Mouse (Mus musculus) embryonic facial prominence, embryonic 10.5 days (tissue): ENCODE measurements at regions not wholly inside any gene's neighbourhood (a gene's known extent, or its start where the extent isn't known, plus 50 kb on each side); places are given as distances from the start of the nearest gene placed in this dataset.

Experiments used
- DNase-seq: peaks from one replicate; pipeline ENCODE4 v3.0.0-alpha.2; 2017; ENCODE audit warnings: low spot score
- H3K27ac ChIP-seq: fragments of 300-500 bp; sonication (generic); replicated peaks from 2 replicates; pipeline ENCODE4 v1.5.1; 2016; ENCODE audit warnings: mild to moderate bottlenecking
- H3K27me3 ChIP-seq: fragments of 300-500 bp; sonication (generic); replicated peaks from 2 replicates; pipeline ENCODE4 v1.6.1; 2016; ENCODE audit warnings: low read depth, mild to moderate bottlenecking; ENCODE audit not compliant: poor library complexity, severe bottlenecking
- H3K36me3 ChIP-seq: fragments of 300-500 bp; sonication (generic); replicated peaks from 2 replicates; pipeline ENCODE4 v1.6.1; 2016; ENCODE audit warnings: mild to moderate bottlenecking, moderate library complexity
- H3K4me1 ChIP-seq: fragments of 300-500 bp; sonication (generic); 2 replicates; pipeline ENCODE4 v1.6.1; 2016
- H3K4me3 ChIP-seq: fragments of 300-500 bp; sonication (generic); 2 replicates; pipeline ENCODE4 v1.5.1; 2016; ENCODE audit warnings: mild to moderate bottlenecking, moderate library complexity
- H3K9me3 ChIP-seq: fragments of 300-500 bp; sonication (generic); 2 replicates; pipeline ENCODE4 v1.6.1; 2016; ENCODE audit warnings: mild to moderate bottlenecking
- WGBS: fragments of 180-500 bp; shearing (Covaris S2); methylation state at CpG from one replicate; pipeline ENCODE4 v1.1.7; 2016; 5-methylcytosine and 5-hydroxymethylcytosine counted together

DNA sequence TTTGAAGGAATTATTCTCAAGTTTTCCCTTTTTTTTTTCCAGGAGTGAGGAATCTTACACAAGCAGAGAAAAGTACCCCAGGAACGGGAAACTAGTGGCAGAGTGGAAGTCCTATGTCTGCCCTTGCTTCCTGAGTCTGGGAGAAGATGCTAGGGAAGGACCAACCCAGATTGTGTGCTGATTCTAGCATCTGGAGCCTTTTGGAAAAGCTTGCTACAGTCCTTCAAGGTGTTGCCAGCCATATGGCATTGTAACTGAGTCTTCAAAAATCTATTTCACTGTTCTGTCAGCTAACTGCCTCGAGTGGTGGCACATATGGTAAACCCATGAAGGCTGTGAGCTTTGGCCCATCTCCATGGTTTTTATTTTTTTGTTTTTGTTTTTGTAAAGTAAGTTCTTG lies 432.3 kb downstream of the Adamts20 start:
- Histone ChIP-seq H3K4me1 (no peaks in the 10 kb centered on the region), H3K9me3 (no peaks in the 10 kb centered on the region), H3K27ac (no peak overlapping the region), H3K36me3 (no peaks in the 10 kb centered on the region), H3K27me3 (no peaks in the 10 kb centered on the region), H3K4me3 (no peak overlapping the region)
- no peak for DNase-seq
- WGBS = 81% methylated on average over 2 of the region's 2 CpGs

DNA sequence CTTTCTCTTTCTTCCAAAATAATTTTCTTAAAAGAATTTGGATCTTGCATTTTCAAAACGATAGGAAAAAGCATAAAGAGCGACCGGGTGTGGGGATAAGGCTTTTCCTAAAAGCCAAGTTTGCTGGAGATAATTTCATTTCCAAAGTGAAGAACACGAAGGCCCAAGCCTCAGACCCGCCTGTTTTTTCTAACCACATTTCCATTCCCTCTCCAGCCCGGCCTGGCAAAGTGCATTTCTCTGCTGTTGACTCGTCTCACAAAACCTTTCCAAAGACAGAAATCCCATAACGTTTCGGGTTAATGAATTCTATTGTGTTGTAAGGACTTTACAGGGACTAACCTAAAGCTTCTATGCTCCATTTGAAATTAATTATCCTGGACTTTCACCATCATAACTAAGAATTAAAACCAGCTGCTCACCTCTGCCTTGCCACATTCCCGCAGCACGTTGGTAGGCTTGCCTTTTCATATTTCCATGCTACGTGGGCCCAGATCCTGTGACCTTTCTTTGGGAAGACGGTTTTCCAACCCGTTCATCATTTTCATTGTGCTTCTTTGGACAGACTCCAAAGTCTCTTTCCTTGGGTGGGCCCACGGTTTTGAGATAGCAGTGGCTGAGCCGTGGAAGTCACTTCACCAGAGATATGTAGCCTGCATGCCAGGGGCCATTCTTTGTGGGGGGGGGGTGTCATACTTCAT lies 430.5 kb upstream of the Prickle1 start:
- peak; percentile 29 for DNase-seq
- Histone ChIP-seq H3K36me3 (no peaks in the 10 kb centered on the region), H3K27me3 (no peaks in the 10 kb centered on the region), H3K4me3 (no peak overlapping the region), H3K9me3 (no peaks in the 10 kb centered on the region), H3K27ac (peak overlapping the region; percentile 82), H3K4me1 (peaks cover 22% of the 10 kb centered on the region)
- 64% methylated on average over 16 of the region's 16 CpGs for whole genome bisulfite sequencing

DNA sequence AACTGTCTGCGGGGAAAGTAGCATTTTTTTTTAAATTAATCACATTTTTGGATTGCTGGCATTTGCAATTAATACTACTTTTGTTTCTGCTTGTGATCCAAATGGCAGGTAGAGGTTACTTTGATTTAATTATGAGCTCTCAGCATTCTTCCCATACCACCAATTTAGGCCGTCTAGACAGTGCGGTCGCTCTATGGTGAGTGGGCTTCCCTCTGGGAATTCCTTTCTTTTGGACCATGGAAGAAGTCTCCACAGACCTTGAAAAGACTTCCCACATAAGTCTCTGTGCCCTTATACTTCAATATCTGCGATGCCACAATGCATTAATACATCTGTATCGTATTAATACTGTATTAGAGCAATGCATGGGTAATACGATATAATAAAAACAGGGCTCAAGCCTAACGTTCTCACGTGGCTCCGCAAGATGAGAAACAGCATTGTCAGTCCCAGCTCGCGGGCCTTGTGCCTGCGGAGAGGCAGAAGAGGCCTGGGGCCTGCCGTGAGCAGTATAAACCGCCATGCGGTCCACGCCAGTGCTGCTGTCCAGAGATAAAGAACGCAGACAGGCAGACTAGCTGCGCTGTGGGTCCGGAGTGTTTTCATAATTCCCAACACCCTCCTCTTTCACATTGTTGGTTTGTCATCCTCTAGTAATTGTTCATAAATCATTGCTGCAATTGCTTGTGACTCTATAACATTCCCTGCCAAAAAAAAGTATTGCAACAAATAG lies 429.7 kb upstream of the Prickle1 start:
- H3K4me3 ChIP-seq = no peak overlapping the region
- no peaks in the 10 kb centered on the region for H3K36me3 ChIP-seq
- H3K27me3 ChIP-seq = no peaks in the 10 kb centered on the region
- H3K9me3 ChIP-seq = no peaks in the 10 kb centered on the region
- peak; percentile 63 for DNase-seq
- peak overlapping the region; percentile 82 for H3K27ac ChIP-seq
- peaks cover 22% of the 10 kb centered on the region for H3K4me1 ChIP-seq
- 63% methylated on average over 20 of the region's 20 CpGs for WGBS

DNA sequence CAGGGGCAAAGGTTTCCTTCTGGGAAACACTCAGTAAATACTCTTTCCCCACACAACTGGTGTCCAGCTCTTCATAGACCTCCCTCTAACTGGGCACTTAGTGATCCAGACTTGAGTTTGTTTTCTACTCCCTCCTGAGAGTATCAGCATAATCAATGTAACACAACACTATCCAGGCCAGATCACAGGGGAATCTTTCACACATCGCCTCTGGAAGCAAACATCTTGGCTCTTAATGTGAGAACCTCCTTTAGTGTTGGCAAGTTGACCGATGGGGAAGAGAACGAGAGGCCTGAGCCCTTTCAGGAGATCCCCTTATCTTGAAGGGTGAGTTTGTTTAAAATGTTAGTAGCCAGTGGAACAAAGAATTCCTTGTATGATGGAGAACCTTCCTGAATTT lies 429.1 kb upstream of the Prickle1 start:
- Histone ChIP-seq H3K9me3 (no peaks in the 10 kb centered on the region), H3K4me3 (no peak overlapping the region), H3K27ac (peak overlapping the region; percentile 67), H3K27me3 (no peaks in the 10 kb centered on the region), H3K36me3 (no peaks in the 10 kb centered on the region), H3K4me1 (peaks cover 22% of the 10 kb centered on the region)
- 75% methylated on average over 3 of the region's 3 CpGs for WGBS
- no peak for DNase-seq

DNA sequence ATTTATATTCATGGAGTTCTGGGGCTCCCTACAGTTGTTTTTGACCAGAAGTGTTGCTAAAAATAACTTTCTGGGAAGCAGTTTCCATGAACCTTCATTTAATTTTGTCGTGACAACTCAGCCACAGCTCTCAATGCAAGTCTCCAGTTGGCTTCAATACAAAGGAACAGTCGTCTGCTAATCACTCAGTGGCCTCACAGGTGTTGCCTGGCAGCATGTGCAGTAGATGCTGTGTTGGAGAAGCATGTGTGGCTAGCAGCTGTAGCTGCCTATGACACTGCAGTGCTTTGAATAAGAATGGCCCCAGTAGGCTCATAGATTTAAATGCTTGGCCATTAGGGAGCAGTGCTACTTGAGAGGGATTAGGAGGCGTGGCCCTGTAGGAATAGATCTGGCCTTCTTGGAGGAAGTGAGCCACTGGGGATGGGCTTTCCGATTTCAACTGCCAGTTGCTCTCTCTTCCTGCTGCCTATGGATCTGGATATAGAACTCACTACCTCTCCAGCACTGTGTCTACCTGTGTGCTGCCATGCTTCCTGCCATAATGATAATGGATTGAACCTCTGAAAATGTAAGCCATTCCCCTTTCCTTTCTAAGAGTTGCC lies 428.5 kb upstream of the Prickle1 start:
- no peaks in the 10 kb centered on the region for H3K9me3 ChIP-seq
- no peaks in the 10 kb centered on the region for H3K36me3 ChIP-seq
- H3K4me1 ChIP-seq = peaks cover 22% of the 10 kb centered on the region
- no peak overlapping the region for H3K4me3 ChIP-seq
- 76% methylated on average over 4 of the region's 4 CpGs for WGBS
- no peak for DNase-seq
- H3K27ac ChIP-seq = peak overlapping the region; percentile 67
- no peaks in the 10 kb centered on the region for H3K27me3 ChIP-seq

DNA sequence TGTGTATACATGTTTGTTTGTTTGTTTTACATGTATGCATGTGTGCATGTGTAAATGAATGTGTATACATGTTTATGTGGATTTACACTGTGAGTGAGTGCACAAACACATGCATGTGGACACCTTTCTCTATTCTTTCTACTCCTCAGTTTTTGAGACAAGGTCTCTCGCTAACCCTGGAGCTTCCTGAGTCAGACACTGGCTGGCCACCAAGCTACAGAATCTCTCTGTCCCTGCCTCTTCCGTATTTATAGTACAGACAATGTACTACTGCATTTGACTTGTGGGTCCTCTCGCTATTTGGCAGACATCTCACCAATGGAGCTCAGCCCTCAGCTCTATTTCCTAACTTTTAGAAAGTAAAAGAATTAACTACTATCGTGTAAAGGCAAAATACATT lies 427.8 kb upstream of the Prickle1 start:
- H3K4me3 ChIP-seq = no peak overlapping the region
- no peak overlapping the region for H3K27ac ChIP-seq
- DNase-seq = no peak
- no peaks in the 10 kb centered on the region for H3K9me3 ChIP-seq
- no peaks in the 10 kb centered on the region for H3K27me3 ChIP-seq
- peaks cover 22% of the 10 kb centered on the region for H3K4me1 ChIP-seq
- 88% methylated on average over 4 of the region's 4 CpGs for WGBS
- H3K36me3 ChIP-seq = no peaks in the 10 kb centered on the region

DNA sequence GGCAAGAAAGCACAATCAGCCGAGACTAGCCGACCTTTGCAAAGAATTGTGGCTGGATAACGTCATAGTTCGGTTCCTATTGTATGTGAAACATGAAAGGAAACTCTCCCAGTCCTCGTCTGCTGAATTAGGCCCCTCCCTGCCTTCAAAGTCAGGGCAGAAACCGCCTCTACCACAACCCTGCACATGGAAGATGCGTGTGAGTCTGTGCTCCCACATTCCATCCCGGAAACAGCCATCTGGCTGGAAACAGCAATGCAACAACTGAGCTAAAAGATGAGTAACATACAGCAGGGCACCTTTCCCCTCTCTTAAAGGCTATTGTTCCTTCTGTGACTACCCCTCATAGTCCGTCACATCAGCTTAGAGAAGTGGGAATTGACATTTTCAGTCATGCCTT lies 422.1 kb upstream of the Prickle1 start:
- Histone ChIP-seq H3K4me1 (0 out of 2 replicates have a peak, but pooled peaks cover 3% of the 10 kb centered on the region), H3K4me3 (no peak overlapping the region), H3K27me3 (no peaks in the 10 kb centered on the region), H3K27ac (no peak overlapping the region), H3K36me3 (no peaks in the 10 kb centered on the region), H3K9me3 (no peaks in the 10 kb centered on the region)
- WGBS = 78% methylated on average over 9 of the region's 9 CpGs
- DNase-seq = no peak

DNA sequence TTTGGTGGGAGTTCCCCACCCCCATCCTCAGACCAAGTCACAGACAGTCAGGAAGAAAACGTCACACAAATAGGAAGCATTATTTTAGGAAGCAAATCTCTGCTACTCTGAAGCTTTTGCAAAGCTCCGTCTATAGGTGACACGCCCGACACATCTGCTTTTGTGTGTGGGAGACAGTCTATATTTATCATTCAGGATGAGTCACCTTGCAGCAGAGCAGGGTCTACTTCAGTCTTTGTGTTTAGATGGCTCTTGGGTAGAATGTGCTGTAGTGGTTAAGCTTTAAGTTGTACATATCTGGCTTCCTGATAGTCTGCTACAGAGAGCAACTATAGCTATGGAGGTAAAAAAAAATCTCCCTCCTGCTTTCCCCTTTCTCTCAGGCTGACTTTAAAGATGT lies 415.8 kb upstream of the Prickle1 start:
- no peaks in the 10 kb centered on the region for H3K27me3 ChIP-seq
- 87% methylated on average over 4 of the region's 4 CpGs for WGBS
- no peak overlapping the region for H3K4me3 ChIP-seq
- H3K4me1 ChIP-seq = peaks cover 31% of the 10 kb centered on the region
- DNase-seq = no peak
- H3K36me3 ChIP-seq = no peaks in the 10 kb centered on the region
- no peaks in the 10 kb centered on the region for H3K9me3 ChIP-seq
- H3K27ac ChIP-seq = no peak overlapping the region

DNA sequence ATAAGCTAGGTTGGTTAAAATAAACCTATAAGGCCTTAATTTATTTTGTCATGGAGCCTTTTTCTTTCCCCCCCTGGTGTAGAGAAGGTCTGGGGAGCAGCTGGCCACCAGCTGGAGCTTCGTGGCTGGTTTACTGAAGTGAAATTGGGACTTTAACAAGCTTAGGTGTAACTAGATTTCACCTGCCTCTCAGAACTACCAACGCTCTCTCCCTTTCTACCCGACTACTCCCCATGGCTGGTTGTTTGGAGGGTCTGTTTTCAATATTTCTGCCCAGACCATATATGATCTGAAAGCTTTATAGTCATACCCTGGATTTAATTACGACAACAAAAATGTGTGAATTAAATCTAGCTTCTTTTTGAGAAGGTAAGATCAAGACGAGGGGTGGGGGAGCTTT lies 410.4 kb upstream of the Prickle1 start:
- 54% methylated on average over 5 of the region's 5 CpGs for WGBS
- H3K4me1 ChIP-seq = peaks cover 65% of the 10 kb centered on the region

DNA sequence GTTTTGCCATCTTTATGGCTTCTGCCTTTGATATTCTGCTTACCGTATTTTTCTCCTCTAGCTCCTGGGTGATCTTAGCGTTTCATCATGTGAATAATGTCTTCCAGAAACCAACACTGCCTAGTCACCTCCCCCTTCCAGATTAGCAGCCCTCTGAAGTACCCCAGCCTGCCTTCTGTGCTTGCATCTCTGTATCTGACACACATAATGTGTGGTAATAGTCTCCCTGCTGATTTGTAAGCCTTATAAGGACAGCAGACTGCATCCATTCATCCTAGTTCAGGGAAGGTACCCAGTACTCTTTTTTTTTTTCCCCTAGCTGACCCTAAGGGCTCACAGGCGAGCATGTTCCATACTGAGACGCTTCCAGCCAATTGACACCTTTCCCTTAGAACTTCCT lies 409.2 kb upstream of the Prickle1 start:
- peaks cover 65% of the 10 kb centered on the region for H3K4me1 ChIP-seq
- no peak for DNase-seq
- no peaks in the 10 kb centered on the region for H3K9me3 ChIP-seq
- H3K36me3 ChIP-seq = no peaks in the 10 kb centered on the region
- no peak overlapping the region for H3K4me3 ChIP-seq
- H3K27ac ChIP-seq = 0 out of 2 replicates have a peak overlapping the region, but pooled peaks have one; percentile 21
- WGBS = 32% methylated on average over 4 of the region's 4 CpGs
- H3K27me3 ChIP-seq = no peaks in the 10 kb centered on the region

More for the DNA sequence above, 410.4 kb upstream of the Prickle1 start:
- Histone ChIP-seq H3K36me3 (no peaks in the 10 kb centered on the region), H3K27ac (0 out of 2 replicates have a peak overlapping the region, but pooled peaks have one; percentile 30), H3K27me3 (no peaks in the 10 kb centered on the region), H3K4me3 (no peak overlapping the region), H3K9me3 (no peaks in the 10 kb centered on the region)
- DNase-seq = no peak

DNA sequence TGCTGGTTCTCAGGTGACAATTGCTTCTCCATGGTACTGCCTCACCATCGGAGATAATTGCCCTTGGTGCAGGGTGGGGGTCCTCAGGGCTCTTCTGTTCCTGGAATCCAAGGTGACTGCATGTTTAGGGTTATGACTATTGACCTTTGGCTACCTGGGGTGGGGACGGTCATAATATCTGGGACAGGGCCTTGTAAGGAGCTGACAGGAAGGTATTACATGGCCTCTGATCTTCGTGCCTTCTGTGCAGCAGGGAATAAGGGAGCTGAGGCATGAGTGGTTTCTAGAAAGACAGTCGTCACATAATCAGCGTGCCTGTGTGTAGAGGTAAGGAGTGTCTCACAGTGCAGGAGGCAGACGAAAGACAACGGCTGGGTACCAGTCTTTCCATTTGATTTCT lies 407.5 kb upstream of the Prickle1 start:
- no peaks in the 10 kb centered on the region for H3K9me3 ChIP-seq
- 58% methylated on average over 7 of the region's 7 CpGs for WGBS
- H3K27me3 ChIP-seq = no peaks in the 10 kb centered on the region
- H3K4me1 ChIP-seq = peaks cover 61% of the 10 kb centered on the region
- no peaks in the 10 kb centered on the region for H3K36me3 ChIP-seq
- no peak for DNase-seq
- no peak overlapping the region for H3K4me3 ChIP-seq
- peak overlapping the region; percentile 51; the same call in 1 of the 2 replicates for H3K27ac ChIP-seq

DNA sequence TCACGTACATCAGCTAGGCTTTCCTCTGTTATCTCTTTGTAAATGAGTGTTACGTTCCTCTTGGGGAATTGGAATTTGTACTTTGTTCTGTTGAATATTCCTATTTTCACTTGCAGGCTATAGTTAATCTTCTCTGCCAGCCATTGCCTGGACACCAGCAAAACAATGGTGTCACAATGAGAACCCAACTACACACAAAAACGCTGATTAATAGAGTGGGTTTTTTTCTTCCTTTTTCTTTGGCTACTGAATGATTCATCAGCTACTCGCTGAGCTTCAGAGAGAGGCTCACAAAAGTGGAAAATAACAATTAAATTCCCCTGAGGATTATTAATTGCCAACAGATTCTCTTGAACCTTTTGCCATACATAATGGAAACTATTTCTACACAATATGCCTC lies 398.9 kb upstream of the Prickle1 start:
- Histone ChIP-seq H3K4me1 (peaks cover 14% of the 10 kb centered on the region), H3K9me3 (no peaks in the 10 kb centered on the region), H3K27me3 (no peaks in the 10 kb centered on the region), H3K4me3 (no peak overlapping the region), H3K27ac (no peak overlapping the region; the same call in 1 of the 2 replicates), H3K36me3 (no peaks in the 10 kb centered on the region)
- WGBS = 74% methylated on average over 4 of the region's 4 CpGs
- DNase-seq = no peak

DNA sequence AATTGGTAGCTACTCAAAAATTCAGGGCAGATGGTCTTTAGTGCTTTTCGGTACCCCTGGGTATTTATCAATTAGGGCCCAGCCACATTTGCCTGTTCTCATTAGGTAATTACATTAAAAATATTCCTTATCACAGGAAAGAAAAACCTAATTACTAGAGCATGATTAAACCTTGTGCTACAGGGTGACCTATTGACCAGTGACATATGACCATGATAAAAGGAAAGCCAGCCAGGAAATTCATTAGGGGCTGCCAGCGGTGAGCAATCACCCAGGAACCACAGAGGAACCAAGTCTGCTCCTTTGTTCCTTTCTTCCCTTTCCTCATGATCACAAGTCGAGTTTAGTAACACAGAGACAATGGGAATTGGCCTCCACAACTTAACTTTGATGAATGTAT lies 394.4 kb upstream of the Prickle1 start:
- WGBS = 37% methylated on average over 3 of the region's 3 CpGs
- Histone ChIP-seq H3K4me1 (peaks cover 18% of the 10 kb centered on the region), H3K27me3 (no peaks in the 10 kb centered on the region), H3K36me3 (no peaks in the 10 kb centered on the region), H3K27ac (no peak overlapping the region), H3K4me3 (no peak overlapping the region), H3K9me3 (no peaks in the 10 kb centered on the region)
- no peak for DNase-seq
